Mouse (Mus musculus) myocyte (in vitro differentiated cells): ENCODE results near the gene Aadacl4.

Source experiments
- E2F4 ChIP-seq: IDR thresholded peaks from one replicate; pipeline ENCODE4 v1.6.1; 2011; ENCODE audit warnings: mild to moderate bottlenecking, control low read depth, moderate library complexity; ENCODE audit not compliant: insufficient read depth
- MAX ChIP-seq: IDR thresholded peaks from one replicate; pipeline ENCODE4 v1.6.1; 2011; ENCODE audit warnings: low read depth, mild to moderate bottlenecking, control low read depth
- POLR2A ChIP-seq: IDR thresholded peaks from one replicate; pipeline ENCODE4 v1.6.1; 2011; ENCODE audit warnings: low read depth, mild to moderate bottlenecking, control low read depth, moderate library complexity; ENCODE audit not compliant: insufficient read length
- SRF ChIP-seq: IDR thresholded peaks from one replicate; pipeline ENCODE4 v1.6.1; 2011; ENCODE audit warnings: low read depth; ENCODE audit not compliant: control insufficient read depth, insufficient read length
- TCF12 ChIP-seq: IDR thresholded peaks from one replicate; pipeline ENCODE4 v1.6.1; 2011; ENCODE audit warnings: mild to moderate bottlenecking, control low read depth; ENCODE audit not compliant: poor library complexity, insufficient read depth, severe bottlenecking

- no peak for TF ChIP-seq SRF
- TF ChIP-seq POLR2A: no peak
- TF ChIP-seq TCF12: no peak
- TF ChIP-seq E2F4: no peak
- no peak for TF ChIP-seq MAX
Observed at GRCm38 (mm10) chr4:144638263-144638662, 24.8 kb downstream of the Aadacl4 start.
